Mouse (Mus musculus): ENCODE measurements around the gene Donson.
"Not testable (repeated sequence)": the region's sequence is repeated elsewhere in the genome, so short reads cannot be mapped to it uniquely, and the experiment has no call there.

The Donson gene

DNA sequence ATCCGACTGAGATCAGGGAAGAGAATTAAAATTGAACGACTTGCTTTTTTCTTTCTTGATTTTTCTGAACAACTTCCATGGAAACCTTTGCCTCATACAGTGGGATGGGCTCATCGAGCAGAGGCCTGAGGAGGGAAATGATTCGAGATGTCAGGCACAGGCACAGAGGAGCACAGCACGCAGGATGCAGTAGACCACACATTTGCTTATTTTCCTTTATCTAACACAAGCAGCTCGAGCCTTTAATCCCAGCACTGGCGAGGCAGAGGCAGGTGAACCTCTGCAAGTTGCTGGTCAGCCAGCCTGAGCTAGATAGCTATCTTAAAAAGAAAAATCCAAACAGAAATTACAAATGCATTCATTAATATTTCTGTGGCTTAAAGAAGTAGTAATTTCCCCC, 1.2 kb upstream of the Donson start:
- DNase-seq (ENCODE audit: extremely low spot score): no peak

DNA sequence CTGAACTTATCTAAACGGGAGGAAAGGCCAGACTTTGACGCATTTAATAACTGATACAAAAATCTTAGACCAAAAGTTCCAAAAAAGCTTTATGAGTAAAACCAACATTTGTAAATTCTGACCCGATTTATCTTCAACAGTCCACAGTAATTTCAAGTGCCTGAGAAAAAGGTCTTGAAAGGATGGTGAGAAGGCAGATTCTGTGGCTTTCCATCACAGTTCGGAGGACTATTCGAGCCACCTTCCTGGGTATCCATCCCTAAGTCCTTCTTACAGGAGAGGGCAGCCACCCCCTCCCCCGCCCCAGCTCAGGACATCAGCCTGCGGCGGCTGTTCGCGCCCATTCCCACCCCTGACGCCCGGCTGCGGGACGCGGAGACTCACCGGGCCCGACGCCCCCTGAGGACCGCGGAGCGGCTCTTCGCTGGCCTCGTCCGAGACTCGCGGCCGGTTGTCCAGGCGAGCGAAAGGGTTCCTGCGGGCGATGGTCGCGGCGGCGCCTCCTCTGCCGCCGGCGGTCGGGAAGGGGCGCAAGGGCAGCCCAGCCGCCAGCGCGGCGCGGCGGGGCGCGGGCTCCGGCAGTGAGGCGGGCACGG, 449 bp downstream of the Donson start:
- no peak for DNase-seq (ENCODE audit: extremely low spot score)

DNA sequence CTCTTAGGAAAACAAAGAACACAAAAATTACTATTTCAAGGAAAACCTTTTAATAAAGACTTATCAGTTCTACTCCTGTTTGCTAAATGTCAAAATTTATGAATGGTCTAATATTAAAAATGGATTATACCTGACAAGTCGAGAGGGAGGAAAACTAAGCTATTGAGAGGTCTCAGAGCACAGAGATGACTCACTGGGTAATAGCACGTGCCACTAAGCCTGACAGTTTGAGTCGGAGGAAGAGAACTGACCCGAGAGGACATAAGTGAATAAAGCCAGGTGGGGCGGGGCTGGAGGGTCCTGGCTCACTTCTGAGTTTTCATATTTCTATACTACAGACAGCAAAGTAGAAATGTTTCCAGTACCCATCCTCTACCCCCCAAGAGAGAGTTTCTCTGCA, 2.2 kb downstream of the Donson start:
- no peak for DNase-seq (ENCODE audit: extremely low spot score)

DNA sequence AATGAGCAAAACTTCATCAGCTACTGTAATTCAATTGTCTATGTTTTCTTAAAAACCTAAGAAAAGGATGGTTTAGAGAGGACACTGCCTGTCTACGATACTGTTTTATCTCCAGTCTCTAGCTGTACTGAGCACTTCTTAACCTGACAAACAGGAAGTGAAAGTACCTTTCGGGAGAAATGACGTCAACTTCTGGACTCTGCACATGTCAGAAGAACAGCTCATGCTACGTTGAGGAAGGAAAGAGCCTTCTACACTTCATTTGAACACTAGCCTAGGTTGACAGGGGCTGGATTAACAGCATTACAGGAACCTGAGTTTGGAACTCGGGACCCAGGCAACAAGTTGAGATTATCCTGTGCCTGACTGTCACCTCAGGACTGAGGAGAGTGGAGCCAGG, 3.0 kb downstream of the Donson start:
- DNase-seq (ENCODE audit: extremely low spot score): no peak

DNA sequence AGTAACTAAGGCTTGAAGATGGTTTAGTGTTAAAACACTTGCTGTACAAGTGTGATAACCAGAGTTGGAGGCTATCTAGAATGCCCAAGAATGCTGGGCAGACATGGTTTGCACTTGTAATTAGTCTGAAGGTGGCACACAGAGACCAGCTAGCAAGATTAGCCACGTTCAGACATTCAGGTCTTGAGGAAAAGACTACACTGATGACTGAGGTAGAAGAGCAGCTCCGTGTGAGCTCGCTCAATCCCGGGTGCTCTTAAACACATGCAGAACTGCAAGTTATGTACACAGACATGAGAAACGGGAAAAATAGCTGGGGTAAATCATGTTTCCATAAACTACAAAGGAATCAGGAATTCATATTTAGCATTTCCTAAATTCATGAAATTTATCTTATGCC, 7.9 kb downstream of the Donson start:
- no peak for DNase-seq (ENCODE audit: extremely low spot score)

DNA sequence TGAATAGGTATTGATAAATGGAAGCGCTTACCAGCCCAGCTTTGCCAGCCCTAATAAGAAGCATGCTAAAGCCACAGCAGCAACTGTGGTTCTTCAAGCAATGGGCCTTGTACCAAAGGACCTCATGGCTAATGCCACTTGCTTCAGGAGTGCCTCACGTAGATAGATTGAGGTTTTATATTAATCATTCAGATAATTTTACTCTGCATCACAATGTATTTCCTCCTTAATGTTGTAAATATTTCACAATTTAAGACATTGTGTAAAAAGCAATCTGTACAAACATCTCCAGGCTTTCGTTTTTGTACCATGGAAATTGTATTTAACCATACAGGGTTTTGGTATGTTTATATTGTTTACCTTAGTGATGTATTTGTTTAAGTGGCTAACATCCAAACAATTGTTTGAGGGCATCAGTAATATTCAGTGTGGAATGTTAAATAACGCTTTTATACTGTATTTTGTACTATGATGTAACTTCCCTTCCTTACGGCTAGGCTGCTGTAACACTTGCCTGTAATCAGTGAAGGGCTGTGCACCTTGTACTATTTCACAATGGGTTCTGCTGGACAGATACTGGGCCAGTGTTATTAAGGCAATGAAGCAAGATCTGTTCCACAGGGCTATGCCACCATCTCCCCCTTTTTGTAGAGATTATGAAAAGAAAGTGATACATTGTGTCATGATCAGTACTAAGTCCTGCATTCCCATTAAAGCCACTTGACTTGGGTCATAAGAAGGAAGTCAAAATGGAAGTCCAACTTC, 10.2 kb downstream of the Donson start:
- DNase-seq (ENCODE audit: extremely low spot score): no peak

DNA sequence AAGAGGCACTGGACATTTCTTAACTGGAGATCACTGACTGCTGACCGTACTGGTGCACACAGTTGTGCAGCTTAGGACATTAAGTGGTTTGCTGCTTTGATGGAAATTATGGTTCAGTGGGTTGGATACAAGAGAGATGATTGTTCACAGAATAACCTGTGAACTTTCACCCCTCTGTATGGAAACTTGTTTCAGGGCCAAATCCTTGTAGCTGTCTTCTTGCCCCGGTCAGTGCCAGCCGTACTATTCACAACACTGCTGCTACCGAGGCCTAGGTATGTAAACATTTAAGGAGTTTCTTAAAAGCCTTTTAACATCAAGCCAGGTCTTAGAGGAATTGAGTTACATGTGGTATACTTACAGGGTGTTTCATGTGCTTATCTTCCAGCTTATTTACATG, 14.1 kb downstream of the Donson start:
- DNase-seq (ENCODE audit: extremely low spot score): no peak

DNA sequence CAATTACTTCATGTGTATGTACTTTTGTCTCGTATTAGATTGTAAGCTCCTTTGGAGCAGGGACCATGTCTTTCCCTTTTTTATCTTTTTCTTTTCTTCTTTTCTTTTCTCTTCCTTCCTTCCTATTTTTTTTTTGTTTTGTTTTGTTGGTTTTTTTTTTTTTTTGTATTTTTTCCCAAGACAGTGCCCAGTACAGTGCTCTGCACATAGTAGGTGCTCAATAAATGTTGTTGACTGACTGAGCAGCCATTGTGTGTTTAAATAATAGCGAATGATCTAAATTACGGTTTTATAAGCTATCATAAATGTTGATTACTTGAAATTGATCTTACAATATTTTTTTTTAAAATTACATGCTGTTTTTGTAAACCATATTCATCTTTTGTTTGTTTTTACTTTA, 24.8 kb downstream of the Donson start:
- DNase-seq (ENCODE audit: extremely low spot score): no peak

DNA sequence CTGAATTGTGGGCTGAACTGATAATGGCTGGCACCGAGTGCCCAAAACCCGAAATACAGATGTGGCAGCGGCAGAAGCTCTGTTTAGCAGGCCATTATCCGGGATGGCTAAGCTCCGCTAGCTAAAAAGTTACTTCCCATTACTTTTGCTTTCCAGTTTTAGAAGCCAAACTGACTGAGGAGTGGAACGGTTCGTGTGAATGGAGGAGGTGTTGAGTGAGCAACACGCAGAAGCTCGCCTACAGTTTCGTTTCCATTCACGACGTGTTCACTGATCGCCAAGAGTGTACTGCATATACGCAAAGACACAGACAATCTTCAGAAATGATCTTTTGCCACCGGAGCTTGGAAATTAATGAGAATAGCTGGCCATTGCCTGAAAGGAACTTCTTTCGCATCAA, 26.2 kb downstream of the Donson start:
- DNase-seq (ENCODE audit: extremely low spot score): no peak

DNA sequence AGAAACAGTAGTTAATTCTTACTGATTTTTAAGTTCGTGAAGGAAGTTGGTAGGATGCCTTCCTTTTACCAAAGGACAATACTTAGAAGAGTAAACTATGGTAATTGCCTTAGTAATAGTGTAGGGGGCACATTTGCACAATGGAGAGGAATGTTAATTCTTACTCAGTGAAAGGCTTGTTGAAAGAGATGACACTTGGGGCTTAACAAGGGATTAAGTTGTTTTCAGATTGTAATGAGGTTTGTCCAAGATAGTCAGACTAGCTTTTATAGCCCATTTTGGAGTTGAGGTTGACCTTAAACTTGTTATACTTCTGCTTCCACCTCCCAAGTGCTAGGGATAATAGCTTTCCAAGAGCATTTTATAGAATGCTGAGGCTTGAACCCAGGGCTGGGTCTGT, 27.2 kb downstream of the Donson start:
- DNase-seq (ENCODE audit: extremely low spot score): no peak

DNA sequence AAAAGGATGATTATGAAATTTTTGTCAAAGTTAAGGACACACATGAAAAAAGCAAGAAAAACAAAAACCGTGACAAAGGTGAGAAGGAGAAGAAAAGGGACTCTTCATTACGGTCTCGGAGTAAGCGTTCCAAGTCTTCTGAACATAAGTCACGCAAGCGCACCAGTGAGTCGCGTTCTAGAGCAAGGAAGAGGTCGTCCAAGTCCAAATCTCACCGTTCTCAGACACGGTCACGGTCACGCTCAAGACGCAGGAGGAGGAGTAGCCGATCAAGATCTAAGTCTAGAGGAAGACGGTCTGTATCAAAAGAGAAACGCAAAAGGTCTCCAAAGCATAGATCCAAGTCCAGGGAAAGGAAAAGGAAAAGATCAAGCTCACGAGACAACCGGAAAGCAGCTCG, 28.8 kb downstream of the Donson start:
- no peak for DNase-seq (ENCODE audit: extremely low spot score)

DNA sequence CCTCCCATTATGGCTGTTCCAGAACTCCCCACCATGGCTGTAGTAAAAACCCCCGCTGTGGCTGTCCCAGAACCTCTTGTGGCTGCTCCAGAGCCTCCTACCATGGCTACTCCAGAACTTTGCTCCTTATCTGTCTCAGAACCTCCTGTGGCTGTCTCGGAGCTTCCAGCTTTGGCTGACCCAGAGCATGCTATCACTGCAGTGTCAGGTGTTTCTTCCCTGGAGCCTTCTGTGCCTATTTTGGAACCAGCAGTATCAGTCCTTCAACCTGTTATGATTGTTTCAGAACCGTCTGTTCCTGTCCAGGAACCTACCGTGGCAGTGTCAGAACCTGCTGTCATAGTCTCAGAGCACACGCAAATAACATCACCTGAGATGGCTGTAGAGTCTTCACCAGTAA, 30.1 kb downstream of the Donson start:
- no peak for DNase-seq (ENCODE audit: extremely low spot score)

DNA sequence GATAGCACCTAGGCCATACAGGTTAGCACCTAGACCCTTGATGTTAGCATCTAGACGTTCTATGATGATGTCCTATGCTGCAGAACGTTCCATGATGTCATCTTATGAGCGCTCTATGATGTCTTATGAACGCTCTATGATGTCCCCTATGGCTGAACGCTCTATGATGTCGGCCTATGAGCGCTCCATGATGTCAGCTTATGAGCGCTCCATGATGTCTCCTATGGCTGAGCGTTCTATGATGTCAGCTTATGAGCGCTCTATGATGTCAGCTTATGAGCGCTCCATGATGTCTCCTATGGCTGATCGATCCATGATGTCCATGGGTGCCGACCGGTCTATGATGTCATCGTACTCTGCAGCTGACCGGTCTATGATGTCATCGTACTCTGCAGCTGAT, 31.3 kb downstream of the Donson start:
- DNase-seq (ENCODE audit: extremely low spot score): no peak

DNA sequence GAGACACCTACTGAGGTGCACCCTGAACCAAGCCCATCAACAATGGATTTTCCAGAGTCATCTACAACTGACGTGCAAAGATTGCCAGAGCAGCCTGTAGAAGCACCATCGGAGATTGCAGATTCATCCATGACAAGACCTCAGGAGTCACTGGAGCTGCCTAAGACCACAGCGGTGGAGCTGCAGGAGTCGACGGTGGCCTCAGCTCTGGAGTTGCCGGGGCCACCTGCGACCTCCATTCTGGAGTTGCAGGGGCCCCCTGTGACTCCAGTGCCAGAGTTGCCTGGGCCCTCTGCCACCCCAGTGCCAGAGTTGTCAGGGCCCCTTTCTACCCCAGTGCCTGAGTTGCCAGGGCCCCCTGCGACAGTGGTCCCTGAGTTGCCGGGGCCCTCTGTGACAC, 33.3 kb downstream of the Donson start:
- no peak for DNase-seq (ENCODE audit: extremely low spot score)

DNA sequence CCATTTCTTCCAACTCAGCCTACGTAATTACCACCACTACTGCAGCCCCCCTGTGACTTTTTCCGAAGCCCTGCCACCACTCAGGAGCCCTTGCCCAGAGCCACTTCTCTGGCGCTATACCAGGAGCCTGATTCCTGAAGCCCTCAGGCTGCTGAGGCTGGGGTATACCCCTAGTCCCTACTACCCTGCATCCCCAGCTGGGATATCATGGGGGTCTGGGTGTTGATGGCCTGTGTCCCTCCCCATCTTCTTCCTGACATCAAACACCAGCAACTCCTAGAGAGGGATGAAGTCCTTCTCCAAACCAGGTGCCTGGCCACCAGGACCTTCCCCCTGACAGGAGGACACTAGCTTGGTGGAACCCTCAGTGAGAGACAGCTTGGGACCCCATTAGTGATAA, 36.4 kb downstream of the Donson start:
- DNase-seq (ENCODE audit: extremely low spot score): no peak

DNA sequence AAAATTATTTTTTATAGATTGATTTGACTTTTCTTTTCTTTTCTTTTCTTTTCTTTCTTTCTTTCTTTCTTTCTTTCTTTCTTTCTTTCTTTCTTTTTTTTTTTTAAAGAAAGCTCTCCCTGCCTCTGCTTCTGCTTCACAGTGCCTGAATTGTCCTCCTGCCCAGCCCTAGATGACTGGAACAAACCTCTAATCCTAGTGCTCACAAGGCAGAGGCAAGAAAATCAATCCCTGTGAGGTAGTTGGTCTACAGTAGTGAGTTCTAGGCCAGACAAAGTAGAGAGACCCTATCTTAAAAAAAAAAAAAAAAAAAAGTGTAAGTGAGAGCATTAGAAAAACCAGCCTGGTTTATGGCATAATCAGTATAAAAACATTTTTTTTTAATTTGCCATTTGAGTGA, 38.8 kb downstream of the Donson start:
- DNase-seq (ENCODE audit: extremely low spot score): no peak

DNA sequence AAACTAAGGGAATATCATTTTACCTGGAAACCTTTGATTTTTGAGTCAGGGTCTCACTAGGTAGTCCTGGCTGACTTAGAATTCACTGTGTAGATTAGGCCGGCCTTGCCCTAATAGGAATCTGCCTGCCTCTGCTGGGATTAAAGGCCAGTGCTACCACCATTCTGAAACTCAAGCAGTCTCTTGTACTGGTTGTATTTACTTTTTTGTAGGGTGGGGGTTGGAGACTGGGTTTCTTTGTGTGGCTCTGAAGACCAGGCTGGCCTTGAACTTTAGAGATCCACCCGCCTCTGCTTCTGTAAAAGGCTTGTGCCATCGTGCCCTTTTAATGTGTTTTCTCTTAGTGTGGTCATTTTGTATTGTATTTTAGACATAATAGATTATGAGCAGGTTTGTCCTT, 39.3 kb downstream of the Donson start:
- no peak for DNase-seq (ENCODE audit: extremely low spot score)

DNA sequence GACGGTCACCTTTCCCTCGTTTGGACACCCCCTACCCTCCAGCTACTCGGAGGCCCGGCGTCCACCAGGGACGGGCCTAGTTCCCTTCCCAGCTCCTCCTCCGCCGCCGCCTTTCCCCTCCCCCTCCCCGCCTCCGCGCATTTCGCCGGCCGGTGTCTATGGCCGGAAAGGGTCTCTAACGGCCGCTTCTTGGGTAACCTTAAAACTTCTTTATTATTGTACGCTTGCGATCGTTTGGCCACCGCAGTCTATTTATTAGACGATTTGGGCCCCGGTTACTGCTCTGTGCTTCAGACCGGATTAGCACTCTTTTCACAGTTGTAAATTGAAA, 40.4 kb downstream of the Donson start:
- DNase-seq (ENCODE audit: extremely low spot score): peak; percentile 83

DNA sequence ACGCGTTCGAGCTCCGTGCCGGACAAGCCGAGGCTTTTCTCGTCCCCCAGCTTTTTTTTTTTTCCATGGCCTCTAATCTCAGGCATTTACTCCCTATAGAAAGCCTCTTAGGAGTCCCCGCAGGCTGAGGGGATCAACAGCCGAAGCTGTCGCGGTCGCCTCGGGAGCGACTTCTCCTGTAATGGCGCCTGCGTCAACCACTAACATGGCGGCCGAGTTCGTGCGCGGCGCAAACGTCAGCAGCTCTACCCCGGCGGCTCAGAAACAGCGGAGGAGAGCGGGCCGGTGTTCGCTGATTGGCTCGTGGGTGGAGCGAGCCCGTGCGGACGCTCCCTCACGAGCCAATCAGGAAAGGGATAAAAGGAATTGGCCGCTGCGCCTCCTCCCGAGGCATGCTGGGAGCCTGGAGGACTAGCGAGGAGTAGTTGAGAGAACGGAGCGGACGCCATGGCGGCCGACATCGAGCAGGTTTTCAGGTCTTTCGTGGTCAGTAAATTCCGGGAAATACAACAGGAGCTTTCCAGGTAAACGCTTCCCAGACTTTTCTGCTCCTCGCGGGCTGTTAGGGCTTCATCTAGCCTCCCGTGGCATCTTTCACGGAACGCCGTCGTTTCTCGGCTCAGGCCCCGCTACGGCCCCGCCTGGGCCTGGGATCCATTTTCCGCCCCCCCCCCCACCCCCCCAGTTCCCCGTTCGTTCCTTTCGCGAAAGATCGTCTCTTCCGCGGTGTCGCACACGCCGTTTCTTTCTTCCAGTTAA, 40.9 kb downstream of the Donson start, which contains the start of gene Son:
Gene Son (plus strand): TSS at position 46 of the 759 bp plus-strand sequence.
- DNase-seq (ENCODE audit: extremely low spot score): peak; percentile 94

DNA sequence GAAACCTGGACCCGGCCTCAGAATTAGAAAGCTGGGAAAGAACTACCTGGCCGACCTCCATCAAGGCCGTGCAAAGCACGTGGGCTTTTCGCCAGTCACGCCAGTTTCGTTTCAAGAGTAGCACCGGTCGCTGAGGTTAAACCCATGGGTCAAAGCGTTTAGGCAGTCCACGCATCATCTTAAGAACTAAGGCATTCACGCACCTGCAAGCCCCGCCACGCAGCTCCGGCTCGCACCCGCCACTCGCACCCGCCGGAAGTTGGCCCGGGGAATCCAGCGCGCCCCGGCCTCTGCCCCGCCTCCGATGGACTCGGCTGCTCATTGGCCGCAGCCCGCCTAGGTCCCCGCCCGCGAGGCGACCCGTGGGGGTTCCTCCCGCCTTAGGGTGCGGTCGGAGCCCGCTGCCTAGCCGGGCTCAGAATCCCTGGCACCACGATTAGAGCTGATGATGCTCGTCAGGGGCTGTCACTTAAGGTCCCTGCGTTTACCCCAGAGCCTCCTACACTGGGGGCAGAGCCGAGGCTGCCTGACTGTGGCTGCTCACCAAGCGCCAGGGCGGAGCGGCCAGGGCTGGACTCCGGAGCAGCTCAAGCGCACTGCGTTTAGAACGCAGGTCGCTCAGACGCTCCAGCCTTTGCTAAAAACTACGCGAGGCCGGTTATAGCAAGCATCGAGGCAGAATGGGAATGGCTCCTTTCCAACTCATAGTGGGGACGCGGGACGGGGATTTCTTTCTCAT, 41.7 kb downstream of the Donson start, which contains the start of gene Gart:
Gene Gart (minus strand): TSS at position 272 of the 739 bp plus-strand sequence.
- peak; percentile 90 for DNase-seq (ENCODE audit: extremely low spot score)

DNA sequence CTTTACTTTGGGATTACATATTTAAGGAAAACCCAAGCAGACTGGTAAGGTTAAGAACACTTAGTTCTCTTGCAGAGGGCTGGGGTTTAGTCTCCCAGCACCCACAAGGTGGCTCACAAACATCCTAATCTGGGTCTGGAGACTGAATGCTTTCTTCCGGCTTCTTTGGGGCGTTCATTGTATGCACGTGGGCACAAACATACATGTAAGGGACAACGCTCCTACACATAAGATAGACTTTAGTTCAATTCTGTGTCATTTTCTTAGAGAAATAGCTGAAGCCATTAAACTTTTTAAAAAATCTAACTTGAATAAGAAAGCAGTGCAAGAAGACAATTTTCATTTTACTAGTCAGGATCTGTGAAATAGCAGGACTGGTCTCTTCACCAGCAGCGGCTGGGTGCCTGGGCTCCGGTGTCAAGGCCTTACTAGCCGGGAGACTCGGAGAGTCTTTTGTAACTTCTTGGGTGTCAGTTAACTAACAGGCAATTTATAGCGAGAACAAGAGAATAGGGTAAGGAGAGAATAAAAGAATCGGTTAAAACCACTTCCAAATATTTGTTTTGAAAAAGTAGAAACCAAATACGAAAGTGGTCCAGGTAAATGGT, 42.5 kb downstream of the Donson start:
- DNase-seq (ENCODE audit: extremely low spot score): peak; percentile 26

DNA sequence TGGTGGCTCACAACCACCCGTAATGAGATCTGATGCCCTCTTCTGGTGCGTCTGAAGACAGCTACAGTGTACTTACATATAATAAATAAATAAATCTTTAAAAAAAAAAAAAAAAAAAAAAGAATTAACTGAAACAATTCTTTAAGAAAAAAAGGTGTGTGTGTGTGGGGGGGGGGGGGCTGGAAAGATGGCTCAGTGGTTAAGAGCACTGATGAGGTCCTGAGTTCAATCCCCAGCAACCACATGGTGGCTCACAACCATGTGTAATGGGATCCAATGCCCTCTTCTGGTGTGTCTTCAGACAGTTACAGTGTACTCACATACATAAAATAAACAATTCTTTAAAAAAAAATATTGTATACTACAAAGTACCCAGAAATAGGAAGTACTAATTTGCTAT, 43.1 kb downstream of the Donson start:
- DNase-seq (ENCODE audit: extremely low spot score): not testable (repeated sequence)

Measured in embryo, embryonic 9.5 days (tissue).